Mouse (Mus musculus): ENCODE results near the gene Grin3b. TPM values are rescaled to one million over a fixed set of nuclear protein-coding genes. Genes with fewer than 3 reads are reported as not detected.

The Grin3b gene
- total RNA-seq, 1 experiment, result 0.36 TPM

- Histone ChIP-seq H3K9ac (ENCODE audit: insufficient read depth, low read depth, low read length, poor library complexity, severe bottlenecking) (no peak overlapping the region), H3K4me3 (ENCODE audit: insufficient read depth in 1 of 2, low read depth in 1 of 2, low read length in 2 of 2, poor library complexity in 1 of 2, severe bottlenecking in 1 of 2) (no peak overlapping the region), H3K36me3 (ENCODE audit: control insufficient read depth, insufficient read depth, low read length, poor library complexity, severe bottlenecking) (peaks cover 59% of the 10 kb centered on the region), H3K4me1 (ENCODE audit: control insufficient read depth in 2 of 2, insufficient read depth in 2 of 2, low read length in 2 of 2, poor library complexity in 1 of 2) (peaks cover 0 to 1% of the 10 kb centered on the region in 2 experiments; a peak in 1 of 4 replicates), H3K27ac (ENCODE audit: insufficient read depth, low read depth, low read length, poor library complexity, severe bottlenecking) (no peak overlapping the region), H3K9me3 (ENCODE audit: control insufficient read depth, insufficient read depth, low read depth, low read length) (no peaks in the 10 kb centered on the region)
- DNase-seq (ENCODE audit: low read depth, low spot score), result no peak
- TF ChIP-seq ZNF384 (IDR thresholded peaks at IDR 0.05; ENCODE audit: low read depth, low read length), result no peak
- TF ChIP-seq ZC3H11A (IDR thresholded peaks at IDR 0.05; ENCODE audit: borderline replicate concordance, low read depth, low read length), result no peak
- no peak for TF ChIP-seq CHD2 (IDR thresholded peaks at IDR 0.05; ENCODE audit: low read depth, low read length)
- no peak for TF ChIP-seq MAFK (IDR thresholded peaks at IDR 0.05; ENCODE audit: insufficient read depth, low read depth, low read length)
- no peak for TF ChIP-seq HCFC1 (IDR thresholded peaks at IDR 0.05; ENCODE audit: borderline replicate concordance, insufficient read depth, low read length)
- in situ Hi-C loops (cut with MboI; ENCODE audit: low sequenced_read_pairs in 2 of 2, unreplicated experiment in 2 of 2), result no loop called here
Observed at GRCm38 (mm10) chr10:79966886-79967400, 3.6 kb upstream of the Grin3b start.

- Histone ChIP-seq H3K4me3 (ENCODE audit: insufficient read depth in 1 of 2, low read depth in 1 of 2, low read length in 2 of 2, poor library complexity in 1 of 2, severe bottlenecking in 1 of 2) (no peak overlapping the region), H3K36me3 (ENCODE audit: control insufficient read depth, insufficient read depth, low read length, poor library complexity, severe bottlenecking) (peaks cover 53% of the 10 kb centered on the region), H3K9me3 (ENCODE audit: control insufficient read depth, insufficient read depth, low read depth, low read length) (no peaks in the 10 kb centered on the region), H3K4me1 (ENCODE audit: control insufficient read depth in 2 of 2, insufficient read depth in 2 of 2, low read length in 2 of 2, poor library complexity in 1 of 2) (peaks cover 0 to 1% of the 10 kb centered on the region in 2 experiments; a peak in 1 of 4 replicates), H3K27ac (ENCODE audit: insufficient read depth, low read depth, low read length, poor library complexity, severe bottlenecking) (no peak overlapping the region), H3K9ac (ENCODE audit: insufficient read depth, low read depth, low read length, poor library complexity, severe bottlenecking) (no peak overlapping the region)
- DNase-seq (ENCODE audit: low read depth, low spot score), result no peak
- TF ChIP-seq CHD2 (IDR thresholded peaks at IDR 0.05; ENCODE audit: low read depth, low read length) (no peak), ZNF384 (IDR thresholded peaks at IDR 0.05; ENCODE audit: low read depth, low read length) (no peak)
- in situ Hi-C loops (cut with MboI; ENCODE audit: low sequenced_read_pairs in 2 of 2, unreplicated experiment in 2 of 2), result no loop called here
Observed at GRCm38 (mm10) chr10:79968181-79968580, 2.3 kb upstream of the Grin3b start.

GRCm38 (mm10) chr10:79969124-79969568 lies 1.4 kb upstream of the Grin3b start:
- TF ChIP-seq ZC3H11A (IDR thresholded peaks at IDR 0.05; ENCODE audit: borderline replicate concordance, low read depth, low read length) (no peak), MAFK (IDR thresholded peaks at IDR 0.05; ENCODE audit: insufficient read depth, low read depth, low read length) (no peak), CHD2 (IDR thresholded peaks at IDR 0.05; ENCODE audit: low read depth, low read length) (no peak), HCFC1 (IDR thresholded peaks at IDR 0.05; ENCODE audit: borderline replicate concordance, insufficient read depth, low read length) (no peak), ZNF384 (IDR thresholded peaks at IDR 0.05; ENCODE audit: low read depth, low read length) (no peak)
- no peak for DNase-seq (ENCODE audit: low read depth, low spot score)
- Histone ChIP-seq H3K36me3 (ENCODE audit: control insufficient read depth, insufficient read depth, low read length, poor library complexity, severe bottlenecking) (peaks cover 46% of the 10 kb centered on the region), H3K4me3 (ENCODE audit: insufficient read depth in 1 of 2, low read depth in 1 of 2, low read length in 2 of 2, poor library complexity in 1 of 2, severe bottlenecking in 1 of 2) (no peak overlapping the region), H3K27ac (ENCODE audit: insufficient read depth, low read depth, low read length, poor library complexity, severe bottlenecking) (no peak overlapping the region), H3K4me1 (ENCODE audit: control insufficient read depth in 2 of 2, insufficient read depth in 2 of 2, low read length in 2 of 2, poor library complexity in 1 of 2) (peaks cover 0 to 1% of the 10 kb centered on the region in 2 experiments; a peak in 1 of 4 replicates), H3K9me3 (ENCODE audit: control insufficient read depth, insufficient read depth, low read depth, low read length) (no peaks in the 10 kb centered on the region), H3K9ac (ENCODE audit: insufficient read depth, low read depth, low read length, poor library complexity, severe bottlenecking) (no peak overlapping the region)
- in situ Hi-C loops (cut with MboI; ENCODE audit: low sequenced_read_pairs in 2 of 2, unreplicated experiment in 2 of 2), result no loop called here

- TF ChIP-seq ZNF384 (IDR thresholded peaks at IDR 0.05; ENCODE audit: low read depth, low read length), result no peak
- TF ChIP-seq CHD2 (IDR thresholded peaks at IDR 0.05; ENCODE audit: low read depth, low read length), result no peak
- TF ChIP-seq MAFK (IDR thresholded peaks at IDR 0.05; ENCODE audit: insufficient read depth, low read depth, low read length), result no peak
- TF ChIP-seq HCFC1 (IDR thresholded peaks at IDR 0.05; ENCODE audit: borderline replicate concordance, insufficient read depth, low read length), result no peak
- no peak for TF ChIP-seq ZC3H11A (IDR thresholded peaks at IDR 0.05; ENCODE audit: borderline replicate concordance, low read depth, low read length)
- in situ Hi-C loops (cut with MboI; ENCODE audit: low sequenced_read_pairs in 2 of 2, unreplicated experiment in 2 of 2), result no loop called here
- H3K9ac ChIP-seq (ENCODE audit: insufficient read depth, low read depth, low read length, poor library complexity, severe bottlenecking), result peak overlapping the region; percentile 71
- no peak overlapping the region for H3K27ac ChIP-seq (ENCODE audit: insufficient read depth, low read depth, low read length, poor library complexity, severe bottlenecking)
- DNase-seq (ENCODE audit: low read depth, low spot score), result no peak
- H3K4me3 ChIP-seq (ENCODE audit: insufficient read depth in 1 of 2, low read depth in 1 of 2, low read length in 2 of 2, poor library complexity in 1 of 2, severe bottlenecking in 1 of 2), result peak overlapping the region; percentile 65 to 72
- peaks cover 0 to 12% of the 10 kb centered on the region in 2 experiments; a peak in 1 of 4 replicates for H3K4me1 ChIP-seq (ENCODE audit: control insufficient read depth in 2 of 2, insufficient read depth in 2 of 2, low read length in 2 of 2, poor library complexity in 1 of 2)
- H3K36me3 ChIP-seq (ENCODE audit: control insufficient read depth, insufficient read depth, low read length, poor library complexity, severe bottlenecking), result peaks cover 27% of the 10 kb centered on the region
- no peaks in the 10 kb centered on the region for H3K9me3 ChIP-seq (ENCODE audit: control insufficient read depth, insufficient read depth, low read depth, low read length)
Observed at GRCm38 (mm10) chr10:79971183-79971497, 625 bp downstream of the Grin3b start.

GRCm38 (mm10) chr10:79972831-79973230 lies 2.3 kb downstream of the Grin3b start:
- Histone ChIP-seq H3K9ac (ENCODE audit: insufficient read depth, low read depth, low read length, poor library complexity, severe bottlenecking) (no peak overlapping the region), H3K4me3 (ENCODE audit: insufficient read depth in 1 of 2, low read depth in 1 of 2, low read length in 2 of 2, poor library complexity in 1 of 2, severe bottlenecking in 1 of 2) (no peak overlapping the region), H3K27ac (ENCODE audit: insufficient read depth, low read depth, low read length, poor library complexity, severe bottlenecking) (no peak overlapping the region), H3K9me3 (ENCODE audit: control insufficient read depth, insufficient read depth, low read depth, low read length) (no peaks in the 10 kb centered on the region), H3K36me3 (ENCODE audit: control insufficient read depth, insufficient read depth, low read length, poor library complexity, severe bottlenecking) (peaks cover 15% of the 10 kb centered on the region), H3K4me1 (ENCODE audit: control insufficient read depth in 2 of 2, insufficient read depth in 2 of 2, low read length in 2 of 2, poor library complexity in 1 of 2) (peaks cover 0 to 17% of the 10 kb centered on the region in 2 experiments; a peak in 2 of 4 replicates)
- TF ChIP-seq MAFK (IDR thresholded peaks at IDR 0.05; ENCODE audit: insufficient read depth, low read depth, low read length) (no peak), ZNF384 (IDR thresholded peaks at IDR 0.05; ENCODE audit: low read depth, low read length) (no peak), ZC3H11A (IDR thresholded peaks at IDR 0.05; ENCODE audit: borderline replicate concordance, low read depth, low read length) (no peak), HCFC1 (IDR thresholded peaks at IDR 0.05; ENCODE audit: borderline replicate concordance, insufficient read depth, low read length) (no peak), CHD2 (IDR thresholded peaks at IDR 0.05; ENCODE audit: low read depth, low read length) (no peak)
- no peak for DNase-seq (ENCODE audit: low read depth, low spot score)
- in situ Hi-C loops (cut with MboI; ENCODE audit: low sequenced_read_pairs in 2 of 2, unreplicated experiment in 2 of 2), result no loop called here
